Mouse (Mus musculus) ES-Bruce4 (cell line): ENCODE data around the gene Vdr.

Source experiments
- CTCF ChIP-seq: IDR thresholded peaks from one replicate; pipeline ENCODE4 v1.8.1; 2011; ENCODE audit warnings: low read depth, low read length
- POLR2A ChIP-seq: IDR thresholded peaks from one replicate; pipeline ENCODE4 v1.8.1; 2011; ENCODE audit warnings: low read length; ENCODE audit not compliant: insufficient read depth

- TF ChIP-seq CTCF = no peak
- TF ChIP-seq POLR2A = no peak
Measured at GRCm38 (mm10) chr15:97839473-97839872, 71.0 kb downstream of the Vdr start.
